Mouse (Mus musculus) midbrain, embryonic 10.5 days (tissue): ENCODE data around the gene Iqch. TPM values are rescaled to one million over a fixed set of nuclear protein-coding genes. Genes with fewer than 3 reads are reported as not detected.

Source experiments
- DNase-seq: peaks from one replicate; pipeline ENCODE4 v3.0.0-alpha.2; 2017; ENCODE audit warnings: low spot score
- H3K27ac ChIP-seq: fragments of 300-500 bp; sonication (generic); replicated peaks from 2 replicates; pipeline ENCODE4 v1.5.1; 2016; ENCODE audit warnings: mild to moderate bottlenecking
- H3K27me3 ChIP-seq: fragments of 300-500 bp; sonication (generic); 2 replicates; pipeline ENCODE4 v1.6.1; 2016; ENCODE audit warnings: low read depth, mild to moderate bottlenecking; ENCODE audit not compliant: poor library complexity, severe bottlenecking
- H3K36me3 ChIP-seq: fragments of 300-500 bp; sonication (generic); 2 replicates; pipeline ENCODE4 v1.6.1; 2016; ENCODE audit warnings: mild to moderate bottlenecking, moderate library complexity
- H3K4me1 ChIP-seq: fragments of 300-500 bp; sonication (generic); 2 replicates; pipeline ENCODE4 v1.6.1; 2016
- H3K4me3 ChIP-seq: fragments of 300-500 bp; sonication (generic); 2 replicates; pipeline ENCODE4 v1.5.1; 2016; ENCODE audit warnings: mild to moderate bottlenecking, moderate library complexity
- H3K9me3 ChIP-seq: fragments of 300-500 bp; sonication (generic); replicated peaks from 2 replicates; pipeline ENCODE4 v1.6.1; 2016; ENCODE audit warnings: mild to moderate bottlenecking
- WGBS: fragments of 180-500 bp; shearing (Covaris S2); methylation state at CpG from one replicate; pipeline ENCODE4 v1.1.7; 2016; 5-methylcytosine and 5-hydroxymethylcytosine counted together
- polyA plus RNA-seq: library from polyadenylated mRNA; unstranded; fragments of >200 nt; fragmentation: Nextera tagmentation; extraction: Ambion mirVana; gene quantifications from 2 replicates; pipeline ENCODE4 v1.2.1, GENCODE M21; 2016

Gene Iqch
- polyA plus RNA-seq, 1 experiment from 2014 or later: 0.10 TPM

GRCm38 (mm10) chr9:63548966-63549365, 53.3 kb downstream of the Iqch start:
- no peak for DNase-seq
- WGBS: 91% methylated on average over 5 of the region's 5 CpGs
- Histone ChIP-seq H3K27me3 (peaks cover 3% of the 10 kb centered on the region; the same call in 1 of the 2 replicates), H3K27ac (no peak overlapping the region), H3K36me3 (no peaks in the 10 kb centered on the region), H3K4me3 (no peak overlapping the region), H3K9me3 (no peaks in the 10 kb centered on the region), H3K4me1 (no peaks in the 10 kb centered on the region)

- 60% methylated on average over 7 of the region's 7 CpGs for WGBS
- H3K9me3 ChIP-seq: no peaks in the 10 kb centered on the region
- no peaks in the 10 kb centered on the region for H3K27me3 ChIP-seq
- no peaks in the 10 kb centered on the region for H3K36me3 ChIP-seq
- no peak for DNase-seq
- H3K27ac ChIP-seq: no peak overlapping the region
- no peak overlapping the region for H3K4me3 ChIP-seq
- H3K4me1 ChIP-seq: no peaks in the 10 kb centered on the region
These were observed 60.4 kb downstream of the Iqch start for GRCm38 (mm10) chr9:63541926-63542325.

- 82% methylated on average over 7 of the region's 7 CpGs for WGBS
- no peak overlapping the region for H3K4me3 ChIP-seq
These were observed 61.0 kb downstream of the Iqch start for GRCm38 (mm10) chr9:63541301-63541700.

GRCm38 (mm10) chr9:63537489-63537888, 64.8 kb downstream of the Iqch start:
- DNase-seq: no peak
- no peak overlapping the region for H3K27ac ChIP-seq
- WGBS: 87% methylated on average over 4 of the region's 4 CpGs
- no peaks in the 10 kb centered on the region for H3K9me3 ChIP-seq
- no peak overlapping the region for H3K4me3 ChIP-seq
- peaks cover 37% of the 10 kb centered on the region for H3K4me1 ChIP-seq
- H3K36me3 ChIP-seq: no peaks in the 10 kb centered on the region
- peaks cover 7% of the 10 kb centered on the region; the same call in 1 of the 2 replicates for H3K27me3 ChIP-seq

More at GRCm38 (mm10) chr9:63541301-63541700, 61.0 kb downstream of the Iqch start:
- DNase-seq: no peak
- no peaks in the 10 kb centered on the region for H3K9me3 ChIP-seq
- no peaks in the 10 kb centered on the region for H3K36me3 ChIP-seq
- H3K27ac ChIP-seq: no peak overlapping the region
- H3K4me1 ChIP-seq: no peaks in the 10 kb centered on the region
- no peaks in the 10 kb centered on the region for H3K27me3 ChIP-seq

DNA sequence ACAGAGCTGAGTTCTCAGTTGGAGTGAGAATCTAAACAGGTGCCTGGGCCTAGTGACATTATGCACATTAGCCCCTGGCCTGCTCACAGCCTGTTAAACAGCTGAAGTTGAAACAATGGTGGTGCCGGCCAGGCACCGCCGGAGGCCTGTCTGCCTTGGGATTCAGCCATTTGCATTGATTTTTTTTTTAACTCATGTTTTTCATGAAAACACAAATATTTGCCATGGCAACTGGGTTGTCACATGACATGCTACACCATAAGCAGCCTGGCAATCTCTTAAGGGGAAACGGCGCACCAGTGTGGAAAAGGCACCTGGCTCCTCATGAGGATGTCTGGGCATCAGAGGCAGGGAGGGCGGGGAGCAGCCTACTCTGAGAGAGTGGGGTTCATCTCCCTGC, 67.3 kb downstream of the Iqch start:
- no peaks in the 10 kb centered on the region for H3K36me3 ChIP-seq
- H3K4me3 ChIP-seq: no peak overlapping the region
- 26% methylated on average over 6 of the region's 6 CpGs for WGBS
- peak overlapping the region; percentile 80 for H3K27ac ChIP-seq
- peaks cover 21% of the 10 kb centered on the region for H3K27me3 ChIP-seq
- peak; percentile 44 for DNase-seq
- no peaks in the 10 kb centered on the region for H3K9me3 ChIP-seq
- peaks cover 47% of the 10 kb centered on the region for H3K4me1 ChIP-seq

- no peaks in the 10 kb centered on the region for H3K9me3 ChIP-seq
- H3K4me3 ChIP-seq: peak overlapping the region; percentile 26
- H3K4me1 ChIP-seq: peaks cover 47% of the 10 kb centered on the region
- H3K27me3 ChIP-seq: peaks cover 28% of the 10 kb centered on the region
- H3K36me3 ChIP-seq: no peaks in the 10 kb centered on the region
- DNase-seq: peak; percentile 75
- peak overlapping the region; percentile 80 for H3K27ac ChIP-seq
- WGBS: 4% methylated on average over 7 of the region's 7 CpGs
These were observed 67.9 kb downstream of the Iqch start for GRCm38 (mm10) chr9:63534371-63534780.

DNA sequence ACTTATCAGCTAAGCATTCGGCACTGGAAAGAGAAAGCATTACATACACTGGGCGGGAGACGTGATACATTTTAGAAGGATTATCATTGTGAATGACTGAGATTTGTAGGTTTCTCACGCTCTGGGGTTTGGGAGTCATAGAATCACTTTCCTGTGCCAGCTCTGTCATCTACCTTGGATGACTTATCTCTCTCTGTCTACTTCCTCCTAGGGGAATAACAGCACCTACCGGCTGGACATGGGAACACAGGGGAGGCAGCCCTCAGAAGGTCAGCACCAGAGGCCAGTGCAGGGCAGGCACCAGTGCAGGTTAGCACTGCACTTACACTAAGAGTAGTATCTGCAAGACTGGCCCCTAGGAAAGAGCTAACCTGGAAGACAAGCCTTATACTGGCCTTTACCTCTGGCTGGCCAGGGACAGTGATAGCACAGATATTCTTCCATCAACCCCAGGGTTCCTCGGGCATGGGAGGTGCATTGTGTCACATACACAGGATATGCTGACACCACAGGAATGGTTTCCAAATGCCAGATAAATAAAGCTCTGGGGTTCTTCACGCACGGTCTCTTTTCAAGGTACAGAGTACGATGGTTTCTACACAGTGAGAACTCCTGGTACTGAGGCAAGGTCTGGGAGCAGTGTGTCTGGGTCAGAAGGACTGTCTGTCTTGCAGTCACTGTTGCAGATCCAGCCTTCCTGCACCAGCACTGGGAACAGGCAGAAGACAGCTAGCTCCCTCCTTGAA, 69.2 kb downstream of the Iqch start:
- Histone ChIP-seq H3K9me3 (no peaks in the 10 kb centered on the region), H3K36me3 (no peaks in the 10 kb centered on the region), H3K27me3 (peaks cover 31% of the 10 kb centered on the region), H3K4me1 (peaks cover 47% of the 10 kb centered on the region), H3K27ac (peak overlapping the region; percentile 74), H3K4me3 (no peak overlapping the region)
- DNase-seq: peak; percentile 27
- WGBS: 67% methylated on average over 9 of the region's 9 CpGs

GRCm38 (mm10) chr9:63523937-63524253, 78.4 kb downstream of the Iqch start:
- H3K27me3 ChIP-seq: peaks cover 5% of the 10 kb centered on the region; the same call in 1 of the 2 replicates
- no peaks in the 10 kb centered on the region for H3K9me3 ChIP-seq
- no peak for DNase-seq
- no peak overlapping the region for H3K4me3 ChIP-seq
- 94% methylated on average over 2 of the region's 2 CpGs for WGBS
- H3K4me1 ChIP-seq: no peaks in the 10 kb centered on the region
- H3K36me3 ChIP-seq: no peaks in the 10 kb centered on the region
- H3K27ac ChIP-seq: no peak overlapping the region

- H3K4me3 ChIP-seq: no peak overlapping the region
- no peaks in the 10 kb centered on the region for H3K36me3 ChIP-seq
- peaks cover 5% of the 10 kb centered on the region; the same call in 1 of the 2 replicates for H3K27me3 ChIP-seq
- no peaks in the 10 kb centered on the region for H3K9me3 ChIP-seq
- no peak overlapping the region for H3K27ac ChIP-seq
- no peaks in the 10 kb centered on the region for H3K4me1 ChIP-seq
- WGBS: 86% methylated on average over 14 of the region's 14 CpGs
- no peak for DNase-seq
These were observed 78.9 kb downstream of the Iqch start for GRCm38 (mm10) chr9:63523251-63523936.

- DNase-seq: no peak
- Histone ChIP-seq H3K36me3 (no peaks in the 10 kb centered on the region), H3K27me3 (no peaks in the 10 kb centered on the region; the same call in 1 of the 2 replicates), H3K4me1 (0 out of 2 replicates have a peak, but pooled peaks cover 5% of the 10 kb centered on the region), H3K4me3 (no peak overlapping the region), H3K27ac (no peak overlapping the region), H3K9me3 (no peaks in the 10 kb centered on the region)
- WGBS: 85% methylated on average over 5 of the region's 5 CpGs
These were observed 89.4 kb downstream of the Iqch start for GRCm38 (mm10) chr9:63512851-63513250.

- DNase-seq: no peak
- no peaks in the 10 kb centered on the region for H3K36me3 ChIP-seq
- H3K4me1 ChIP-seq: 0 out of 2 replicates have a peak, but pooled peaks cover 5% of the 10 kb centered on the region
- H3K9me3 ChIP-seq: no peaks in the 10 kb centered on the region
- no peak overlapping the region for H3K27ac ChIP-seq
- H3K27me3 ChIP-seq: no peaks in the 10 kb centered on the region; the same call in 1 of the 2 replicates
- H3K4me3 ChIP-seq: no peak overlapping the region
- WGBS: 87% methylated on average over 4 of the region's 4 CpGs
These were observed 91.3 kb downstream of the Iqch start for GRCm38 (mm10) chr9:63511034-63511433.

DNA sequence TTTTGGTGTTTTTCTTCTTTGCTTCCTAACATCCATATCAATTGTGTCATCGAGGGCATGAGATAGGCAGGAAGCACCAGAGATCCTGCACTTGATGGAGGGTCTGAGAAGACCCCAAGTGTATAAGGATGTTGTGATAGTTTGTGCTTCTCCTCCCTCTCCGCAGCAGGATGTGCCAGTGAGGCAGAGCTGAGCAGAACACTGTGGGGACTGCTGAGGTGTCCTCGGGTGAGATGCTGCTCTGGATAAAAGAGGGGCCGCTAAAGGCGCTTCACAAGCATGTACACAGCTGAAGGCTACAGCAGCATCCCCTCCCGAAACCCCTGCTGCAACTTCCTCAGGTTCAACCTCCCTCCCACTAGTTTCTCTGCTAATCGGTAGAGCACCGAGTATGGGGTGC, 95.2 kb downstream of the Iqch start:
- no peaks in the 10 kb centered on the region for H3K27me3 ChIP-seq
- DNase-seq: no peak

GRCm38 (mm10) chr9:63503890-63504289, 98.4 kb downstream of the Iqch start:
- Histone ChIP-seq H3K27ac (no peak overlapping the region), H3K9me3 (no peaks in the 10 kb centered on the region), H3K4me1 (no peaks in the 10 kb centered on the region), H3K4me3 (no peak overlapping the region), H3K36me3 (no peaks in the 10 kb centered on the region), H3K27me3 (no peaks in the 10 kb centered on the region)
- DNase-seq: no peak
- 82% methylated on average over 2 of the region's 2 CpGs for WGBS

More for the DNA sequence above, 95.2 kb downstream of the Iqch start:
- H3K4me3 ChIP-seq: no peak overlapping the region
- H3K9me3 ChIP-seq: no peaks in the 10 kb centered on the region
- H3K4me1 ChIP-seq: no peaks in the 10 kb centered on the region
- no peaks in the 10 kb centered on the region for H3K36me3 ChIP-seq
- no peak overlapping the region for H3K27ac ChIP-seq
- 75% methylated on average over 8 of the region's 8 CpGs for WGBS
